Mouse (Mus musculus) retina, postnatal 1 day (tissue): ENCODE results near the gene Epha4.

Source experiments
- DNase-seq: peaks from one replicate; pipeline ENCODE4 v3.0.0-alpha.2; 2012

Gene Epha4

GRCm38 (mm10) chr1:77514963-77515650 is at the start of gene Epha4:
Gene Epha4, minus strand, starts transcription at chr1:77515088.
- DNase-seq = peak; percentile 93

DNA sequence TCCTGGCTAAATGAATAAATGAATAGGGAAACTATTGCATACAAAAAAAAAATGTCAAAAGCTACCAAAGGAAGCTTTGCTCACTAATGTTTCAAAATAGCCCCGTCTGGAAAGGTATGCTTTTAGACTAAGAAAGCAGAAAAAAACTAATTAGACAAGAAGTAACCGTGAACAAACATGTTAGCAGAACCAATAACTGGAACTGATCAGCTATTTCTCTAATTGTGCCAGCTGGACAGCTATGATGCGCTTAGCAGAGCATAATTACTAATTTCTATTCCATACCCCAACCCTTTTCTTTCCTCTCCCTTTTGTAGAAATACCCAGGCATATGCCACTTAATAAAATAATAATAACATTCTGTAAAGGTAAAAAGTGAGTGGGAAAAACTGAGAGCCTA is 41.3 kb upstream of the Epha4 start:
- DNase-seq = no peak

- no peak for DNase-seq
These were observed 37.0 kb upstream of the Epha4 start for GRCm38 (mm10) chr1:77551927-77552326.

DNA sequence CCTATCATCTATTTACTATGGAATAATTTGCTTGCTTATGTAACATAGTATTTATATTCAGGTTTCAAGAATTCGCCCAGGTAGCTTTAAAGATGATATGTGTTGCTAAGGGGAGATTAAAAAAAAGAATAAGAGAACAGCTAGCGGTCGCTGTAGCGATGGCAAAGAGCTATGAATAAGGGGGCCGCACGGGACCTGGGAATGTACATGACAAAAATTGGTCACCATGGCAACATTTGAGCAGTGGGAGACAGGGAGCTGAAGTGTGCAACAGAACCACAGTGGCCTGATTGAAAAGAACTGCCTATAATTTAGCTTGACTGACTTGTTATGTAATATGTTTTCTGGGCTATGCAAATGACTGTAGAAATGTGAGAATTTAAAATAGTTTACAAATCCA is 30.8 kb upstream of the Epha4 start:
- DNase-seq = peak; percentile 75

DNA sequence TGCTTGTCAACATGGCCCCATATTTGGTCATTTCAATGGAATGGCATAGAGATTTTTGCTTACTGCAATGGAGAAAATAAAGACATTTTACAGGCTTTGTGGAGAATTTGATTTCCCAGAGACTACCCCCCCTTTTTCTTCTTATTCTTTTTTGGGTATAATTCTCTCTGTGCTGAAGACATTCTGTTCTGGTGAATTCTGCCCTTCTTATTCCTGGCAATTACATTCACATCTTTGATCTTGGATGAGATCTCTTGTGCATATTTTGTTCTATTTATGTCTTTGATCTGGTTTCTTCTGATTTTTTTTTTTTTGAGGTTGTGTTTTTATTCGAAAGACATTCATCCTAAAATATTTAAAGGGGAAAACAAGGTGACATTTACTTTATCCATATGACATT is 30.1 kb upstream of the Epha4 start:
- no peak for DNase-seq

DNA sequence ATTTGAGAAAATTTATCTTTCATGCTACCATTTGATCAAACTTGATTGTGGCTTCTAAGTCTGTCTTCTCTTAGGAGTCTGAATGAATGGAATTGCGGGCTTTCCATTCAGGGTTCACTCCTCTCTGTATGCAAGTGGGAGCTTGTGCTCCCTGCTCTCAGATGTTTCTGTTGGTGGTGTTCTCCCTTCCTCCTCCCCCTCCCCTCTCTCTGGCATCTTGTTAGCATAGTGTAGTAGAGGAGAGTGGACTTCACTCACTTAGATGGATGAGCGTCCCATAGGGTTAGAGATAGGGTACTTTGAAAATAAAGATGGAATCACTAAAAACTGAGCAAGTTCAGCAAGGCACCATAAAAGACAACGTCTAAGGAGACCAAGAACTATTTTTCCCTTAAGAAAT is 29.4 kb upstream of the Epha4 start:
- no peak for DNase-seq

DNA sequence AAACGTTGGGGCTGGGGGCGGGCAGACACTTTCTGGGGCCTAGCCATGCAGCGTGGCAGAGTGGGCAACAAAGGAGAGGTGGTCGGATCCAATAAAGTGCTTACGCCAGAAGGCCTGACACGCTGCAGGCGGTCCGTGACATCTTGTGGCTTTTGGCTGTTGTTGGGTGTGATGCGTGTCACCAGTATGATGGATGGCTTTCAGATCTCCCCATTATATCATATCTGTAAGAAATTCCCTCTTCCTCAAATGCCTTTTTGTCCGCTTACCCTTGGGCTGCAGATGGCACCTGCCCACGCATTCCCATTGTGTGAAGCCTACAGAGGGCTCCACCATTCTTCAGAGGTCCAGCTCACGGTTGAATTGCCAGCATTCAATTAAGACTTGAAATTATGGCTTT is 25.1 kb upstream of the Epha4 start:
- DNase-seq = peak; percentile 48

GRCm38 (mm10) chr1:77538559-77538958 is 23.7 kb upstream of the Epha4 start:
- no peak for DNase-seq

GRCm38 (mm10) chr1:77535905-77536304 is 21.0 kb upstream of the Epha4 start:
- DNase-seq = no peak

- no peak for DNase-seq
These were observed 17.8 kb upstream of the Epha4 start for GRCm38 (mm10) chr1:77532576-77533183.

DNA sequence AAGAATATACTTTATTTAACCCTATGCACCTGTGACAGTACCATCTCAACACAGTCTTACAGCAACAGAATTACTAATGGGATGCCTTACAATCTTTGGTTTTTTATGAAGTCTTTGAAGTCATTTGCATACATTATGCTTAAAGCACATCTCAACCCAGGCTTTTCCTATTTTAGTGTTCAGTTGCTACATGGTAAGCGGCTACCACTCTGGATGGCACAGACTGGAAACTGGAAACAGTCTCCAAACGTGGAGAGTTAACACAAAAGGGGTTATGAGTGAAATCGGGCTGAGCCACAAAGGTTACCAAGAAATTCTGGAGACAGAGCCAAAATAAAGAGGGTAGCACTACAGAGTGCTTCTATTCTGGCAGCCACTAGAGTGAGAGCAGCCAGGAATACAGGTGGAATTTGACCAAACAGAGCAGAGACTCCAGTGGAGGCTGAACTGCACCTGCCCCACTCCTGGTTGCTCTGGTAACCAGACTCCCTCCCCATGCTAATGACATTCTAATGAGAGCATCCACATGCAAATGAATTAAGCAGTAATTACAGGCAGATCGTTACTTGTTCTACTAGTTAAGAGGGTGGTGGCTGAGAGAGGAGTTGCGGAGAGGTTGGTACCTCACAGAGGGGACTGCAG is 17.2 kb upstream of the Epha4 start:
- peak; percentile 71 for DNase-seq

DNA sequence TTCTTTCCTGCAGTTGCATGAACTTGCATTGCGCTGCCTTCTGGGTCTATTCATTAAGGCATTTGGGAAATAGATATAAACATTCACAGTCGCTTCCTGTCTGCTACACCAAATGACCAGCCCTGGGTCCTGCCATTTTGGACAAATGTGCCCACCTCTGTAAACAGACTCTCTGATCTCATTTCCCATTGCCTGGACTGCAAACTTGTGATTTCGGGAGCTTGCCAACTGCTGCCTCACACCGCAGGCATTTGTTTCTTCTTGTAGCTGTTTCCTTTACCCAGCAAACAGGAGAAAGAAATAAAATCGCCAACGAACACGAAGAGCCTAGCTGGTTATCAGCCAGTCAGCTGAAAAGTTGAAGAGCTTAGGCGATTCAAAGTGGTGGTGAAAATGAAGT is 10.2 kb upstream of the Epha4 start:
- no peak for DNase-seq

DNA sequence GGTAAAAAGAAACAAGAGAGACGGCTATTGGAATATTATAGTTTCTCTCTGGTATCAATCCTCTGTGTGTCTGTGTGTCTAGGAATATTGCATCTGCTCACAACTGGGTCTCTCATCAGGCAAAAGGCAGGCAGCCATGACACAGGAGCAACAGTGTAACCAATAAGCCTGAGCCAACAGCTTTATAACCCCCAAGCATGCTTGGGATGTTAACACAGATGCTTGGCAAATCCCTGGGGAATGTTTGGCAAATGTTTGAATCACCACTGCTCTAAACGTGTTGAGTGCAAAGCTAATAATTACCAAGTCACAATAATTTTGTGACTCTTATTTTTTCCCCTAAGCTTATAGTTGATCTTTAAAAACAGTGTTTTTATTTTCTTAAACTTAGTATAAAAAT is 8.5 kb upstream of the Epha4 start:
- no peak for DNase-seq

DNA sequence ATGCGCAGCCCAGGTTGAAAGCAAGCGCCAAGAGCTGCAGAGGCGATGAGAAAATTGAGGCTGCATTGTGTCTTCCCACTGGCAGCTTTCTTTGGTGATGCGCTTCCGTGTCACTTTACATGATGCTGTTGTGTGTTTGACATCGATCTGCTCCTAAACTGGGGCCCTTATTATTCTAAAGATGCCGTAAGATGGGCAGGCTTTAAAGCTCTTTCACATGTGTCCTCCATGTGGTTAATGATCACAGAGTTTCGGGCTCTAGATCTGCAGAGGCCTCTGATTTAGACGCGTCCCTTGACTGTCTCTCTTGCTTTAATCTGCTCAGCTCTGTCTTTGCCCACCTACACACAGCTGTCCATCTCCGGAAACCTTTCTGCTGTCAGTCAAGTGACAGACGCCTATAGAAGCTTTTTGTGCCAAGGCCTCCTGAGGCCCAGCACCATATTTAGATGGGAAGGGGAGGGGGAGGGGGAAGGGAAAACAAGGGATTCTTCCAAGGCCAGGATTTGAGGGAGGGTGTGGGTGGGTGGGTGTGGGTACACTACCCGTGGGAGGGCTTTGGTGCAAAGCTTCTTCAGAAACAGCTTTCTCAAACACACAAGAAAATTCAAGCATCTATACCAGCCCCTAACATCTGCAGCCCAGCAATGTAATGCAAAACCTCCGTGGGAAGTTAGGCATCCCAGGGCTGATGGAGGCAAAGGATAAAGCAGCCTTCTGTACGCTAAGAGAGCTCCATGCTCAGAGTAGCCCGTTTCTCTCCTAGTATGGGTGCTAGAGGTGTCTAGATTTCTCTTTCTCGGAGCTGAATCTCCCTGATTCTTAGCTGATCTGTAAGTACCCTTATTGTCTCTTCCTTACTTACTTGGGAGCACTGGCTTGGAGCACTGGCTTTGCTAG is 7.0 kb upstream of the Epha4 start:
- peak; percentile 54 for DNase-seq

- DNase-seq = no peak
These were observed 3.8 kb upstream of the Epha4 start for GRCm38 (mm10) chr1:77518715-77519114.

GRCm38 (mm10) chr1:77516203-77516991 is 1.5 kb upstream of the Epha4 start:
- DNase-seq = peak; percentile 94

DNA sequence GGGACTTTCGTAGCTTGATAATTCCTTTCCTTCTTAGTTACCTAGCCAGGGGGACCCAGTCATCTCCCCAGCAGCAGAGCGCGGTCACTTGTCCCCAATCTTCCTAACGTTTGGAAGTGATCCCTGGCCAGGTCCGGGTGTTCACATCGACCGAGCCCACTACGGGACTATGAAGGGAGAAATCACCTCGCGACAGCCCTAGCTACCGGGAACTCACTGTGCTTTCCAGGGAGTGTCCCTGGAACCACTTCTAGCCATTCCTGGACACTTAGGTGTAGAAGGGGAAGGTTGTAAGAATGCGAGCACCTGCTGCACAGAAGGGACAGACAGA is 728 bp upstream of the Epha4 start:
- no peak for DNase-seq

DNA sequence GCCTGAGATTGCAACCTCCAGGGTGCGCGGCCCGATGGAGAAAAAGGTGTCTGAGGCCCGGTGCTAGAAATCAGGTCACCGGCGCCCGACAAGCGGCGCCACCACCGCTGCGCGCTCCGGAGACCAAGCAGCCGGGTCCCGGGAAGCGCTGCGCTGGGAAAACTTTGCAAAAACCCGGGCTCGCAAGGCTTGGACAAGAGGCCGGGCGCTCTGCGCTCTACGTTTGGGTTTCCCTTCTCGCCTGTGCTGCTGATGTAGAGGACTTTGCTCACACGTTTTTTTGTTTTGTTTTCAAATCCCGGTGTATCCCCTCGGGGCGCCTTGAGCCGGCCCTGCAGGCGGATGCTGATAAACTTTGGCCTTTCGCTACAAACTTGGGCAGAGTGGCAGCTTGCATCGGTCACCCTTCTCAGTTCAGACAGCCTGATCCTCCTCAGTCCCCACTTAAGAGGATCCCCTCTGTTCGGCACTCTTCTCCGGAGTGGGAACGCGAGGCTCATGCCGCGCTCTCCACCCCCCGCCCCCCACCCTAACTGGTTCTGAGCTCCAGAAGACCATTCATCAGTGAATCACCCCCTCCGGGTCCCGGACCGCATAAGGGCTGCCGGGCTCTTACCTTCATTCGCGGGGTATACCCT is 444 bp downstream of the Epha4 start:
- peak; percentile 77 for DNase-seq

GRCm38 (mm10) chr1:77513959-77514324 is 946 bp downstream of the Epha4 start:
- no peak for DNase-seq

DNA sequence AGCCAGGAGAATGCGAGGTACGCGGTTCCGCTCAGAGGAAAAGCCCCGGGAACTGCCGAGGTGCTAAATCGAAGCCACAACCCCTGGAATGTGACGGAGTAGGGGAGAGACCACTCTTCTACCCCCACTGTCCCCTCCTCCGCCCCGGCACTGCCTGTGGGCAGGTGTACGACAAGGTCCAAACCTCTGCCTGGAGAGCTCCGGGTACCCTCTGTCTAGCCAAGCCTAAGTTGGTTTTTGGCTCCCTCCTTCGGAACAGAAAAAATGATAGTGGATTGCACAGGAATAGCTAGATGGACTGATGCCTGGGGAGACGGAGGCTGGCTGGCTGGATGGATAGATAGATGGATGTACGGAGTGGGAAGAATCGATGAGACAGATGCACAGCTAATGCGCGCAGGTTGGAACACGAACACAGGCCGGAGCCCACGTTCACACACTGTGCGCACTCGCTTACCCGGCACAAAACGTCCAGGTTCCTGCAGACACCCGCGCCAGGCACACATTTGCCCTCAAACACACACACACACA is 1.4 kb downstream of the Epha4 start:
- DNase-seq = peak; percentile 77

DNA sequence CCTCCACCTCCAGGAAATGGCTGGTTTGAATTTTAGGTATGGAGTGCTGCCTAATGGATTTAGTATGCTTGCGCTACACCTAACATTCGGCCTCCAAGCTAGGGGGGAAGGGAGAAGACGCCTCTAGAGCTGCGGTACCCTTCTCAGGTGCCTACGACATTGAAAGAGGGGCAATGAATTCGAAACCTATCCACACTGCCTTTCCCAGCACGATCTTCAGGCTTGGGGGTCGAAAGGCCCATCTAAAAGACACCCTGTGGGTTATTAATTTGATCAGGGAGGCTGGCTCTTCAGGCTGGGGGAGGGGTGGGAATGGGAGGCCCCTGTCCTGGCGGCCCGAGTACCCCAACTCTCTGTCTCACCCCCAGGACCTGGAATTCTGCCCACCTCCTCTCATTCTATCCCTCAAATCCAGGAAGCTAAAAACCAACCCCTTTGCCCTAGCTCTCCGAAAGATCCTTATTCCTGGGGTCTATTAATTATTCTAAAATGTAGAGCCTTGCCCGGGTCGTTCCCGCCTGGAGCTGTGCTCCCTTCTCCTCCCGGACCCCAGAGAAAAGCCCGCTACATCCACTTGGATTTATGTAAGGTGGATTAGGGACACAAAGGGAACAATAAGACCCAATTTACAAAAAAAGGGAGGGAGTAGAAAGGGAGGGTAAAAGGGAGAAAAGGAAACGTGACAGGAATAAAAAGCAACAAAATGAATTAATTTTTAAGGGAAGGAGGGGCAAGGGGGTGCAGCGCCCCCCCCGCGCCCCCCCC is 2.3 kb downstream of the Epha4 start:
- DNase-seq = peak; percentile 43
